Mouse (Mus musculus): ENCODE measurements around the gene Mybpc2. TPM values are rescaled to one million over a fixed set of nuclear protein-coding genes. Genes with fewer than 3 reads are reported as not detected.
A peak's percentile ranks its signal among the peaks of the same experiment; 100 is the strongest.

Mybpc2 gene
- total RNA-seq, 2 experiments from 2014 or later = 4,330 to 4,768 TPM

GRCm38 (mm10) chr7:44486927-44487575 is 37.4 kb downstream of the Mybpc2 start:
- DNase-seq (ENCODE audit: low spot score) = no peak

DNA sequence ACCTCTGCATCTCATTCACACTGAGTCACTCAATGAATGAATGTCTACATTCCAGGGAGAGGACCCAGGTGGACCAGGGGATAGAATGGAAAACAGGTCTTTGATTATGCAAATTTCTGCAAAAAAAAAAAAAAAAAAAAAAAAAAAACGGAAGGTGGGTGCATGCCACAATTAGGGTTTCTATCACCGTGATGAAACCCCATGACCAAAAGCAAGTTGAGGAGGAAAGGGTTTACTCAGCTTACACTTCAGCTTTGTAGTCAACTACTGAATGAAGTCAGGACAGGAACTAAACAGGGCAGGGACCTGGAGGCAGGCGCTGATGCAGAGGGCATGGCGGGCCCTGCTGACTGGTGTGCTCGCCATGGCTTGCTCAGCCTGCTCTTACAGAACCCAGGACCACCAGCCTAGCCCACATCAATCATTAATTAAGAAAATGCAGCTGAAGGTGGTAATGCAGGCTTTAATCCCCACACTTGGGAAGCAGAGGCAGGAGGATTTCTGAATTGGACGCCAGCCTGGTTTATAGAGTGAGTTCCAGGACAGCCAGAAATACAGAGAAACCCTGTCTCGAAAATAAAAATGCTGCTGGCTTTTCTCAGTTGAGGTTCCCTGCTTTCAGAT is 38.8 kb downstream of the Mybpc2 start:
- DNase-seq (ENCODE audit: low spot score) = no peak

- peak; percentile 69 for DNase-seq (ENCODE audit: low spot score)
Observed at GRCm38 (mm10) chr7:44484841-44485571, 39.5 kb downstream of the Mybpc2 start.

DNA sequence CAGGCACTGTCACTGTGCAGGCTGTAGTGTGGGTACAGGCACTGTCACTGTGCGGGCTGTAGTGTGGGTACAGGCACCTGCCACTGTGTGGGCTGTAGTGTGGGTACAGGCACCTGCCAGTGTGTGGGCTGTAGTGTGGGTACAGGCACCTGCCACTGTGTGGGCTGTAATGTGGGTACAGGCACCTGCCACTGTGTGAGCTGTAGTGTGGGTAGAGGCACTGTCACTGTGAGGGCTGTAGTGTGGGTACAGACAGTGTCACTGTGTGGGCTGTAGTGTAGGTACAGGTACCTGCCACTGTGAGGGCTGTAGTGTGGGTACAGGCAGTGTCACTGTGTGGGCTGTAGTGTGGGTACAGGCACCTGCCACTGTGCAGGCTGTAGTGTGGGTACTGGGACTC is 40.3 kb downstream of the Mybpc2 start:
- no peak for DNase-seq (ENCODE audit: low spot score)

GRCm38 (mm10) chr7:44482836-44483435 is 41.5 kb downstream of the Mybpc2 start:
- DNase-seq (ENCODE audit: low spot score) = no peak

- DNase-seq (ENCODE audit: low spot score) = no peak
Observed at GRCm38 (mm10) chr7:44475046-44475614, 49.3 kb downstream of the Mybpc2 start.

GRCm38 (mm10) chr7:44474419-44474818 is 50.0 kb downstream of the Mybpc2 start:
- DNase-seq (ENCODE audit: low spot score) = peak; percentile 62

DNA sequence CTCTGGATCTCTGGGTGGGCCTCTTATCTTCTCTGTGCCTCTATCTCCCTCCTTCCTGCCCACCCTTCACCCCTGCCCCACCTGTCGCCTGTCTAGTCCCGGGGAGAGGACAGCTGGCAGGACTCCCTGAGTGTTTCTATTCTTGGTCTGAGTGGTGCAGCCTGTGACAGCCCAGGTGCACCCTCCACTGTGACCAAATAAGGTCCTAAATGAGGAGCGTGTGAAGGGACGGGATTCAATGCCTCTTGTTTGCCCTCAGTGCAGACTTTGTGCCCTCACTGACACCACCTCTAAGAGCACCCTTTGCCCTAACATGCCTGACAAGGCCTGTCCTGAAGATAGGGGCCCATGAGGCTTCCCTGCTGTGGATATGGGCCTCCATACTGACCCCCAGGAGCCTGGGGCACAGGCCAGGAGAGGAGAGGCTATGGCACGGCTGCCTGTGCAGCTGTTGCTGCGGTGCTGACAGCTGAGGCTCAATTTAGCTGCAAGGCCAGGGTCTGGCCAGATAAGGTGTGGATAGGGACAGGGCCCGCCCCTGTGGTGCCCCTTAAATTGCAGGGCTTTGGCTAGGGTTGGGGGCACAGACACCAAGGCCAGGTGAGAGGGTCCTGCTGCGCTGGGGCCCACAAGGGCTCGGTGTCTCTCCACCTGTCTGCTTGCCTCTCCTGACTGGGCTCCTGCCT is 51.4 kb downstream of the Mybpc2 start:
- DNase-seq (ENCODE audit: low spot score) = peak; percentile 89

- DNase-seq (ENCODE audit: low spot score) = no peak
Observed at GRCm38 (mm10) chr7:44472558-44472885, 51.9 kb downstream of the Mybpc2 start.

DNA sequence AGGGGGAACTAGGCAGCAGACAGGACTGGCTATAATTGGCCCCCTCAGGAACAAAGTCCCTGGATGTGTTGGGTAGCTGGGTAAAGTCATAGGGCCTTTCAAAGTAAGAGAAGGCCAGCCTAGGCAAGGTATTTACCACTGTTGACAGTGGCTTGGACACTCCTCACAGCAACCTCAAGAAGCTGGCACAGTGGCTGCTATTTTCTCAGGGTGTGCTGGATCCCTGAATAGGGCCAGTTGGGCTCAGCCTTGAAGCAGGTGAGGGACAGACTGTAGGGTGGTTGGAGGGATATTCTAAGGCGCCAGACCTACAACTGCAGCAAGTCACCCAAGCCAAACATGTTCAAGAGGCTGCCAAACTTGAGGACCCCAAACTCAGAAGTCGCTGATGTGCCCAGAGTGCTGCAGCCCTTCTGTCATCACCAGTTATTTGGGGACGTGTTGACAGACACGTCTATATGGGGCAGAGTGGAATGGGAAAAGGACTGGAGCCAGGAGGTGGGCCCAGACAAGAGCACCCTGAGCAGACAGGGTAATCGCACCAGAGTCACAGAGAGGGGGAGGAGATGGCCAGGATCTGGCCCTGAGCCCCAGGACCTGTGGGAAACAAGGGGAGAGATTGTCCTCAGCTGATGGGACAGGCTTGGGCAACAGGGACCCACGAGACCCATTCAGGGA is 52.4 kb downstream of the Mybpc2 start:
- DNase-seq (ENCODE audit: low spot score) = peak; percentile 69

GRCm38 (mm10) chr7:44470696-44471612 is 53.5 kb downstream of the Mybpc2 start:
- DNase-seq (ENCODE audit: low spot score) = no peak

DNA sequence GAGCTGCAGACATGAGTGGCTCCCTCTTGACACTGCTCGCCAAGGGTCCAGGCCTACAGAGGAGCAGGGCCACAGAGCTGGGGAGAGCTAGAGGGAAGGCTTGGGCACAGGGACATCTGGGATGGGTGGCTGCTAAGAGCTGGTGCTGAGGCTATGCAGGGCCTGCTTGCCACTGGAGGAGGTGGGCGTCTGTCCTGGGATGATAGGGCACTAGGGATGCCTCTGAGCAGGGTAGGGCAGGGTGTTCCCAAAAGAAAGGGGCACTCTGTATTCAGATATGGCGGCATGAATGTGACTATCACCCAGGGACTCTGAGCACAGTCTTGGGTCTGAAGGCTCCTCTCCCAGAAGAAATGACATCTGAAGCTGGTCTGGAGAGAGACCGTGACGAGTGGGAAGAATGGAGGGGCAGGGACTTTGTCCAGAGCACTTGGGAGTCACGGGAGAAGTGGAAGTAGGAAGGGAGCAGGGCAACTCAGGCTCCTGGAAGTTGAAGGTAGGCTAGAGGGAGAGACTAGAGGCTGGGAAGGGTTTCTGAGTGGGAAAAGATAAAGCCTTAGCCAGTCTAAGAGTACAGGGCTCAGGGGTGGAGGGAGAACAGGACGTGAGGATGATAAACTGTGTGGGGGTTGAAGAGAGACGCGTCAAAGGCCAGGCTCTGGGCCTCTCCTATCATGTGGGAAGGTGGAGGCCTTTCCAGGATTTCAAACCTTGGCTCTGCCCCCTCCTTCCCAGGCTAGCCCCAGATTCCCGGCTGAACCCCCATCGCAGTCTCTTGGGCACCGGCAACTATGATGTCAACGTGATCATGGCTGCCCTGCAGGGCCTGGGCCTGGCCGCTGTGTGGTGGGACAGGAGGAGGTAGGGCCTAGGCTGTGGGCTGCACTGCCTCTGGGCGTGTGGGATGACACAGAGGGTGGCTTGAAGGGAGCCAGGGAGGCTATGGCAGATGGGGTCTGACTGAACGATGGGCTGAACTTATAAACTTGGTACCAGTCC is 54.5 kb downstream of the Mybpc2 start:
- no peak for DNase-seq (ENCODE audit: low spot score)

DNA sequence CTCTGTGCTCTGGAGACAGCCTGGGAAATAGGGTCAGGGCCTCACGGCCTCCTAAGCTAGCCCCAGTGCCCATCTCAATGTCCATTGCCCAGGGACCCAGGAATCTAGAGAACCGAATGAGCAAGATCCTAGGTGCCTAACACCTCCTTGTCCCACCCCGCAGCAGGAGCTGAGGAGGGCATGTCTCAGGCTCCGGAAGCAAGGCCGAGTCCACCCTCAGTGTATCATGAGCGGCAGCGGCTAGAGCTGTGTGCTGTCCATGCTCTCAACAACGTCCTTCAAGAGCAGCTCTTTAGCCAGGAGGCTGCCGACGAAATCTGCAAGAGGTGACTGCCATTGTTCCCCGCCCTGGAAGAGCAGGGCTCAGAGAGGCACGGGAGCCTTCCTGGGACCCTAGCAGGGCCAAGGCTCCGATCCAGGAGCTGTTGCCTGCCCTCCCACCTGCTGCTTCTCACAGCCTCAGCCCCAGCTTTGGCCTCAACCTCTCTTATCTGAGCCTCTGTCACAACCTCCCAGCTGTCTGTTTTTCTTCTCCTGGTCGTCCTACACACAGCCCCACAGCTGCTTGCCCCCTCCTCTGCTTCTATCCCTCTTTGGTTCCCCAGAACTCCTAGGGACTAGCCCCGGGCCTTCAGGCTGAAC is 55.7 kb downstream of the Mybpc2 start:
- no peak for DNase-seq (ENCODE audit: low spot score)

- peak; percentile 97 for DNase-seq (ENCODE audit: low spot score)
Observed at GRCm38 (mm10) chr7:44467811-44468411, 56.5 kb downstream of the Mybpc2 start, which contains the start of gene Josd2. TSS of gene Josd2 (plus strand) at chr7:44467980.

GRCm38 (mm10) chr7:44466888-44467311 is 57.6 kb downstream of the Mybpc2 start:
- DNase-seq (ENCODE audit: low spot score) = no peak

GRCm38 (mm10) chr7:44466006-44466887 is 58.2 kb downstream of the Mybpc2 start:
- no peak for DNase-seq (ENCODE audit: low spot score)
